Mouse (Mus musculus): ENCODE results near the gene Rack1. TPM values are rescaled to one million over a fixed set of nuclear protein-coding genes. Genes with fewer than 3 reads are reported as not detected.

Rack1 gene
- polyA plus RNA-seq, 1 experiment, result 2,044 TPM

DNA sequence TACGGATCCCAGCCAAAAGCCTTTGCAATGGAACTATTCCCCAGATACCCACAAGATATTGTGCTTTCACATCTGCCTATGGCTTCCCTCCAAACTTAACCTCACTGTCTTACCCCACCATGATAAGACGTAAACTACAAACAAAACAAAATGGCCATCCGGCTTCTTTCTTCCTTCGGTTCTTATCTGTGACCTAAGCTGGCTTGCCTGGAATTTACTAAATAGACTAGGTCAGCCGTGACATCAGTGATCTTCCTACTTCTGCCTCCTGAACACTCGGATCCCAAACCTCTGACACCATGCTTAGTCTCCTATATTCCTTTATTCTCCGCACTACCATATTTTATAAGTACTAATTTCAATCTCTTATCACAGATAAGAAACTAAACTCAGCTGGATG is 1.8 kb upstream of the Rack1 start:
- Histone ChIP-seq H3K36me3 (ENCODE audit: control insufficient read depth, insufficient read depth, low read length, poor library complexity, severe bottlenecking) (peaks cover 27% of the 10 kb centered on the region), H3K4me1 (ENCODE audit: control insufficient read depth, insufficient read depth, low read length) (peaks cover 3% of the 10 kb centered on the region), H3K27me3 (ENCODE audit: control insufficient read depth, insufficient read depth, low read length, poor library complexity, severe bottlenecking) (no peaks in the 10 kb centered on the region), H3K27ac (ENCODE audit: insufficient read depth, low read length) (peak overlapping the region; percentile 45; the same call in 1 of the 2 replicates), H3K9ac (ENCODE audit: low read depth, poor library complexity, severe bottlenecking) (peak overlapping the region; percentile 97), H3K9me3 (replicated peaks; ENCODE audit: control insufficient read depth, insufficient read depth, low read length, poor library complexity, severe bottlenecking) (no peaks in the 10 kb centered on the region), H3K4me3 (ENCODE audit: low read depth, low read length) (peak overlapping the region; percentile 49)
- TF ChIP-seq CTCF (IDR thresholded peaks at IDR 0.05; ENCODE audit: low read depth, low read length) (no peak), POLR2A (IDR thresholded peaks at IDR 0.05; ENCODE audit: insufficient read depth, low read length) (no peak), EP300 (IDR thresholded peaks at IDR 0.05; ENCODE audit: insufficient read depth, low read depth, low read length) (no peak)

DNA sequence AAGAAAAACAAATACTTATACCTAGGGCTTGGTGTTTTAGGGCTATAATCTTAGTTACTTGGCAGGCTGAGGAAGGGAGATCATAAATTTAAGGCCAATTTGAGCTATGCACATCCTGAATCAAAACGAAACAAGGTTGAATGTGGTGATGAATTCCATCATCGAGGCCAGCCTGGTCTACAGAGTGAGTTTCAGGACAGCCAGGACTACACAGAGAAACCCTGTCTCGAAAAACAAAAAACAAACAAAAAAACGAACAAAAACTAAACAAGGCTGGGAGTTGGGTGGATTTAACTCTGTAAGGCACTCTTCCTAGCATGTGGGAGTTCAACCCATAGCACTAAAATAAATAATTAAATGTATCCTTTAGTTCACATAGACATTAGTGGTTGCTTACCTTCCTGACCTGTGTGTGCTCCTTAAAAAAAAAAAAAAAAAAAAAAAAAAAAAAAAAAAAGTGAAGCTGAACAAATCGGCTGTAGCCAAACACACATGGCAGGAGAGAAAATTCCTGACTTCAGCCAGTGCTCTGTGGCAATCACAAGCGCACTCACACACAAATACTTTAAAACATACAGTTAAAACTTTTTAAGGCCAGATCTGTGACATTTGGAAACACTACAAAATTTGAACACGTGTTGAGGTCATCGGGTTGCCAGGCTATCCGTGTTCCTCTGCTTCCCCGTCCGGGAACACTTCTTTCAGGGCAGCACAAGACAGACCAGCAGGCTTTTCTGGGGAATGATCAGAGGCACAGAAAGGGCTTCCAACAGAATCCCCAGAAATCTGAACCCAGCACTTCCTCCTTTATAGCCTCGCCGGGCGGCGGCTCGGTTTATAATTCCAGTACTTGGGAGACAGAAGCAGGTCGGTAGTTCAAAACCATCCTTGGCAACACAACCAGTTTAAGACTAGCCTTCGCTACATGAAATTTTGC is 880 bp upstream of the Rack1 start:
- no peaks in the 10 kb centered on the region for H3K27me3 ChIP-seq (ENCODE audit: control insufficient read depth, insufficient read depth, low read length, poor library complexity, severe bottlenecking)
- peak overlapping the region; percentile 90 for H3K4me3 ChIP-seq (ENCODE audit: low read depth, low read length)
- peak overlapping the region; percentile 80 for H3K27ac ChIP-seq (ENCODE audit: insufficient read depth, low read length)
- TF ChIP-seq EP300 (IDR thresholded peaks at IDR 0.05; ENCODE audit: insufficient read depth, low read depth, low read length) (no peak), CTCF (IDR thresholded peaks at IDR 0.05; ENCODE audit: low read depth, low read length) (no peak), POLR2A (IDR thresholded peaks at IDR 0.05; ENCODE audit: insufficient read depth, low read length) (no peak)
- peak overlapping the region; percentile 97 for H3K9ac ChIP-seq (ENCODE audit: low read depth, poor library complexity, severe bottlenecking)
- peaks cover 3% of the 10 kb centered on the region for H3K4me1 ChIP-seq (ENCODE audit: control insufficient read depth, insufficient read depth, low read length)
- H3K9me3 ChIP-seq (replicated peaks; ENCODE audit: control insufficient read depth, insufficient read depth, low read length, poor library complexity, severe bottlenecking), result no peaks in the 10 kb centered on the region
- peaks cover 36% of the 10 kb centered on the region for H3K36me3 ChIP-seq (ENCODE audit: control insufficient read depth, insufficient read depth, low read length, poor library complexity, severe bottlenecking)

DNA sequence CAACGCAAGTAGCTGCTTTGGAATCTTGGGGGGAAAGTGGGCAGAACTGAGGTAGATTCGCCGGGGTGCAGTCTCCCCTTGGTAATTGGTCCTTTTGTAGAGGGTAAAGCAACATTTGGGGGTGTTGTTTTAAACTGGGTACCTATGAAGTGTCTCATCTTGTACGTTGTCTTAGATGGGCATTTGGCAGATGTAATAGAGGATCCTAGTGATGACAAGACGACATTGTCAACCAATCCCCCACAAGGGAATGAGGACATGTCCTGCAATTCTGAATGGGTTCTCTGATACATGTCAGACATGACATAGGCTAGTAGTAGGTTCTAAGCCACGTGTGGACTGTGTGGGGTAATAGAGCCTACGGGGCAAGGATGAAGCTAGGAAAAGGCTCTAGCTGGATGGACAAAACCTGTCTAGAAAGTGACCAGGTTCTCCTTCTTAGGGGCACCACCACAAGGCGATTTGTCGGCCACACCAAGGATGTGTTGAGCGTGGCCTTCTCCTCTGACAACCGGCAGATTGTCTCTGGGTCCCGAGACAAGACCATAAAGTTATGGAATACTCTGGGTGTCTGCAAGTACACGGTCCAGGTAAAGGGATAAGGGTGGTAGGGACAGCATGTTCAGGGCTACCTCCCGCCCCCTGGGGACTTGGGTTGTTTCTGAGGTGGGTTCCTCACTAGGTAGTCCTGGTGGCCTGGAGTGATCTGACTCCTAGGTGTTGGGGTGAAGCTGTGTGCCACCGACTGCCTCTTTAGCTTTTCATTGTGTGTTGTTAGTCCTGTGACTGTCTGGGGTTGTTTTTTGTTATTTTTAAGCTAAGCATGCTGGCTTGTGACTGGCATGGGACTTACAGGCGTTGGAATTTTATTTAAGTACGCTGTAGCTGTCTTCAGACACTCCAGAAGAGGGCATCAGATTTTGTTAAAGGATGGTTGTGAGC is 2.0 kb downstream of the Rack1 start:
- Histone ChIP-seq H3K36me3 (ENCODE audit: control insufficient read depth, insufficient read depth, low read length, poor library complexity, severe bottlenecking) (peaks cover 61% of the 10 kb centered on the region), H3K27me3 (ENCODE audit: control insufficient read depth, insufficient read depth, low read length, poor library complexity, severe bottlenecking) (no peaks in the 10 kb centered on the region)
- no peak for TF ChIP-seq CTCF (IDR thresholded peaks at IDR 0.05; ENCODE audit: low read depth, low read length)
- TF ChIP-seq EP300 (IDR thresholded peaks at IDR 0.05; ENCODE audit: insufficient read depth, low read depth, low read length), result no peak
- TF ChIP-seq POLR2A (IDR thresholded peaks at IDR 0.05; ENCODE audit: insufficient read depth, low read length), result no peak

DNA sequence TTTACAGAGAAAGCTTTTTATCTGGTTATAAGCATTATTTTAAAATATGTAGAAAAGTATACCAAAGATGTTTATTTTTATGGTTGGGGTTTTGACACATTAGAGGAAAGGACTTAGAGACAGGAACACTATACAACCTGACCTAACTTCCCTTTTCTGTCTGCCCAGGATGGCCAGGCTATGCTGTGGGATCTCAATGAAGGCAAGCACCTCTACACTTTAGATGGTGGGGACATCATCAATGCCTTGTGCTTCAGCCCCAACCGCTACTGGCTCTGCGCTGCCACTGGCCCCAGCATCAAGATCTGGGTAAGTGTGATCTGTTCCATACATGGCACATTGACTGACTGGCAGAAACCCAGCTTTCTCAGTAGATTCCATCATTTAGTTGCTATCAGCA is 3.9 kb downstream of the Rack1 start:
- Histone ChIP-seq H3K27me3 (ENCODE audit: control insufficient read depth, insufficient read depth, low read length, poor library complexity, severe bottlenecking) (no peaks in the 10 kb centered on the region), H3K9me3 (replicated peaks; ENCODE audit: control insufficient read depth, insufficient read depth, low read length, poor library complexity, severe bottlenecking) (no peaks in the 10 kb centered on the region), H3K9ac (ENCODE audit: low read depth, poor library complexity, severe bottlenecking) (no peak overlapping the region), H3K27ac (ENCODE audit: insufficient read depth, low read length) (no peak overlapping the region), H3K36me3 (ENCODE audit: control insufficient read depth, insufficient read depth, low read length, poor library complexity, severe bottlenecking) (peaks cover 77% of the 10 kb centered on the region), H3K4me3 (ENCODE audit: low read depth, low read length) (no peak overlapping the region), H3K4me1 (ENCODE audit: control insufficient read depth, insufficient read depth, low read length) (no peaks in the 10 kb centered on the region)
- no peak for TF ChIP-seq CTCF (IDR thresholded peaks at IDR 0.05; ENCODE audit: low read depth, low read length)
- no peak for TF ChIP-seq EP300 (IDR thresholded peaks at IDR 0.05; ENCODE audit: insufficient read depth, low read depth, low read length)
- TF ChIP-seq POLR2A (IDR thresholded peaks at IDR 0.05; ENCODE audit: insufficient read depth, low read length), result no peak

More for the DNA sequence above, 2.0 kb downstream of the Rack1 start:
- H3K9ac ChIP-seq (ENCODE audit: low read depth, poor library complexity, severe bottlenecking), result peak overlapping the region; percentile 97
- peaks cover under 1% of the 10 kb centered on the region for H3K4me1 ChIP-seq (ENCODE audit: control insufficient read depth, insufficient read depth, low read length)
- peak overlapping the region; percentile 90 for H3K4me3 ChIP-seq (ENCODE audit: low read depth, low read length)
- H3K27ac ChIP-seq (ENCODE audit: insufficient read depth, low read length), result peak overlapping the region; percentile 46
- H3K9me3 ChIP-seq (replicated peaks; ENCODE audit: control insufficient read depth, insufficient read depth, low read length, poor library complexity, severe bottlenecking), result no peaks in the 10 kb centered on the region

DNA sequence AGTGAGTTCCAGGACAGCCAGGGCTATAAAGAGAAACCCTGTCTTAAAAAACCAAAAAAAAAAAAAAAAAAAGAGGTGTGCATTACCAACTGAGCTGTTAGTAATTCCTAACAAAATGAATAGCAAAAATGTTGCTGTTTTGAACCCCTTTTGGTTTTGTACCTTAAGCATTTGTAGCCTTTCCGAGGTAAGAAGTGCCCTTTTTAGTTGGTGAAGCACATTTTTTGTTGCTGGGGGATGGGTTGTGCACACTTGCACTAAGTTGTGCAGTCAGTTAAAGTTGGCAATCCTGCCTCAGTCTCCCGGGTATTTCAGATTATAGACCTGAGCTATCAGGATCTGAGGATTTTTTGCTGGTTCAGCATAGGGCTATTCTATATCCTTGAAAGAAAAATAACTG is 4.8 kb downstream of the Rack1 start:
- no peaks in the 10 kb centered on the region for H3K4me1 ChIP-seq (ENCODE audit: control insufficient read depth, insufficient read depth, low read length)
- peaks cover 78% of the 10 kb centered on the region for H3K36me3 ChIP-seq (ENCODE audit: control insufficient read depth, insufficient read depth, low read length, poor library complexity, severe bottlenecking)

More for the DNA sequence above, 4.8 kb downstream of the Rack1 start:
- no peak for TF ChIP-seq POLR2A (IDR thresholded peaks at IDR 0.05; ENCODE audit: insufficient read depth, low read length)
- TF ChIP-seq CTCF (IDR thresholded peaks at IDR 0.05; ENCODE audit: low read depth, low read length), result no peak
- TF ChIP-seq EP300 (IDR thresholded peaks at IDR 0.05; ENCODE audit: insufficient read depth, low read depth, low read length), result no peak
- H3K4me3 ChIP-seq (ENCODE audit: low read depth, low read length), result no peak overlapping the region
- no peaks in the 10 kb centered on the region for H3K27me3 ChIP-seq (ENCODE audit: control insufficient read depth, insufficient read depth, low read length, poor library complexity, severe bottlenecking)
- H3K27ac ChIP-seq (ENCODE audit: insufficient read depth, low read length), result no peak overlapping the region
- H3K9me3 ChIP-seq (replicated peaks; ENCODE audit: control insufficient read depth, insufficient read depth, low read length, poor library complexity, severe bottlenecking), result no peaks in the 10 kb centered on the region
- H3K9ac ChIP-seq (ENCODE audit: low read depth, poor library complexity, severe bottlenecking), result no peak overlapping the region

All from ES-Bruce4 (cell line).